Mouse (Mus musculus): ENCODE measurements around the gene Il17rc.

DNA sequence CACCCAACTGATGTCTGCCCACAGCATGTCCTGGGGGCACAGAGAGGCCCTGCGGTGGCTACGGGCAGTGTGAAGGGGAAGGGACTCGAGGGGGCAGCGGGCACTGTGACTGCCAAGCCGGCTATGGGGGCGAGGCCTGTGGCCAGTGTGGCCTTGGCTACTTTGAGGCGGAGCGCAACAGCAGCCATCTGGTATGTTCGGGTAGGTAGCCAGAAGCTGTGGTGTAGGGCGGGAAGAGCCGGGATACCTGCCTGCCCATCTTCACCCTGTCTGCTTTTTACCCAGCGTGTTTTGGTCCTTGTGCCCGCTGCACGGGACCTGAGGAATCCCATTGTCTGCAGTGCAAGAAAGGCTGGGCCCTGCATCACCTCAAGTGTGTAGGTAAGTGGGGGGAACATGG lies 18.2 kb downstream of the Il17rc start:
- TF ChIP-seq CTCF (IDR thresholded peaks at IDR 0.05; ENCODE audit: low read depth, low read length) (no peak), POLR2A (IDR thresholded peaks at IDR 0.05; ENCODE audit: borderline replicate concordance, low read depth, low read length) (no peak)

Measured in bone marrow macrophage, adult 2 months (primary cell).